Mouse (Mus musculus) layer of hippocampus, postnatal 36 days (tissue): ENCODE data around the gene Hdac4. TPM values are rescaled to one million over a fixed set of nuclear protein-coding genes. Genes with fewer than 3 reads are reported as not detected.
A peak's percentile ranks its signal among the peaks of the same experiment; 100 is the strongest.

Experiments used
- DNase-seq, 2 experiments: peaks; one replicate each; pipeline ENCODE4 v3.0.0; 2022
- total RNA-seq, 2 experiments: library from RNA; stranded (reverse); gene quantifications; 2 replicates each; pipeline ENCODE4 v1.2.3; 2021

The Hdac4 gene
- total RNA-seq, 2 experiments from 2014 or later, result 117 to 119 TPM

DNA sequence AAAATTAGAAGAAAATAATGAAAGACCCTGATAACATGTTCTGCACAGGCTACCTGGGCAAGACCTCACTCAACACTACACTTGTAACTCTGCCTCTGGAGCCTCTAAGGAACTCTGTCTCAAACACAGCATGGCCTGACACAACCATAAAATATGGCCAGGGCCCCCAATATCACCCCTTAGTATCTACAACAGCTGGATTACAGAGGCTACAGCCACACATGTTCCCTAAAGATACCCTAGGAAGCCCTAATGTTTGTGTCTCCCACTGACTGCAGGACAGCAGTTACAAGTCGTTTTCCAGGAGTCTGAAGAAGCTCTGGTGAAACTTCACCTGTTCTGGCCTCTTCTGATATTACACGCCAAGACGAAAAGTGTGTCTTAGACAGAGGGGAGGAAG lies 65.7 kb downstream of the Hdac4 start:
- no peak for DNase-seq

GRCm38 (mm10) chr1:92127785-92128184 lies 67.7 kb downstream of the Hdac4 start:
- DNase-seq, result no peak

DNA sequence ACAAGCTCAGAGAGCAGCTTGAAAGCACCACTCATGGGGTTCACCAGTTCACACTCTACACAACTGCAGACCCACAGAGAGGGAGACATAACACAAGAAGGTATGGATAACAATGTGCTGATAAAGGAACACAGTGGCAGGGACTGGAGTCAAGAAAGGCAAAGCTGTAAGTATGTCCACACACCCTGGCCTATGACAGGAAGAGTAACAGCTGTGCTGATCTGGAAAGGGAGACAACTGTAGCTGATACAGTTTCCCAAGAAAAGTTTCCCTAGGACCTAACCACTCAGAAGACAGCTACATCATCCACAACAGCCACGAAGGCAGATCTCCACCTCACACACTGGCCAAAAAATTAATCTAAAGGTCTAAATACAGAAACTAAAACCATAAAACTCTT lies 68.1 kb downstream of the Hdac4 start:
- DNase-seq, result no peak

- DNase-seq, result no peak
These were observed 70.8 kb downstream of the Hdac4 start for GRCm38 (mm10) chr1:92124497-92125201.

DNA sequence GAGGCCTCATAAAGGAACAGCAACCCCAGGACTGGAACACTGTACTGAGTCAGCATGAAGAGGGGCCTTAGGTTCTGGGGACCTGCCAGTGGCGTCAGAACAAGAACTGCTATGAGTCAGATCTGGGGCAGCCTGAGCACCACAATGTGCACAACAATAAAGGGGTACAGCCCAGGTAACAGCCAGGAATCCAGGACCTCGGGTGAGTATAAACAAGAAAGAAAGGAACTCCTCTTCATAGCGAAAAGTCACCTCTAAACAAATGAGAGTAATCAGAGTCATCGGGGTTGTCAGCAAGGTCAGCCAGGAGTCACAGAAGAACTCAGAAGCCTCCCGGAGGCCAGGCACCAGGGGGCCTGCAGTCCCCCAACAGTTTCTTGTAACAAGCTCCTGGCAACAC lies 76.2 kb downstream of the Hdac4 start:
- DNase-seq, result no peak

GRCm38 (mm10) chr1:92117597-92117996 lies 77.9 kb downstream of the Hdac4 start:
- no peak for DNase-seq

- no peak for DNase-seq
These were observed 79.3 kb downstream of the Hdac4 start for GRCm38 (mm10) chr1:92116169-92116568.

- DNase-seq, result no peak
These were observed 81.4 kb downstream of the Hdac4 start for GRCm38 (mm10) chr1:92114091-92114490.

DNA sequence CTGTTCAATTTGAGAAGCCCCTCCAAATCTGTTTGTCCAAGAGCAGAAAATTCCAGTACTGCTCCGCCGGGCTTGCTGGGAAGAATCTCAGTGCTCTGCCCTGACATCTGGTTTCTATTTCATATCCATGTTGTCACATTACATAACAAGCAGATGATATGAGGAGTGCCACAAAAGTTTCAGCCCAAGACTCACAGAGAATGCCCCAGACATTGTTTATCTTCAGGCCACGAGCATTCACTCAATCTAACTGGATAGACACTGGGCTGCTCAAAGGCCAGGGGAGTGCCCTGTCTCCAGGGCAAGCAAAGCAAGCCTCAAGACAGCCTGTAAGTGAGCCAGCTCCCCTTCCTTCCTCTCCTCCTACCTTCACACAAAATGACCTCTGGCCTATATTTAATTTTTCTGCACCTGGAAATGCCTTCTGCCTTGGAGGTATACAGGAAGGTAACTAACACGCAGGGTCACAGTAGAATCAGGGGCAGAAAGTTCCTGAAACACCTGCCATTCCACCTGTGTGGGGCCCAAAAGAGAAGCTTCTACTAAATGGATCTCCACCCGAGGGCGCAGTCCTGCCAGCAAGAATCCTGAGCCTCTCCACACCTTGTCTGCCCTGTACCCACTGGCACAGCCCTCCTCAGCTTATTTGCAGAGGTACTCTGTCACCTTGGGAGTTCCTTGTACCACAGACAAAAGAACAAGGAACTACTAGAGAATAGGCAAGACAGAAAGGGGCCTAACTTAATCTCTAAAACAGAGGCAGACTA lies 82.1 kb downstream of the Hdac4 start:
- DNase-seq, result peak in 1 of 2 experiments; percentile 4

DNA sequence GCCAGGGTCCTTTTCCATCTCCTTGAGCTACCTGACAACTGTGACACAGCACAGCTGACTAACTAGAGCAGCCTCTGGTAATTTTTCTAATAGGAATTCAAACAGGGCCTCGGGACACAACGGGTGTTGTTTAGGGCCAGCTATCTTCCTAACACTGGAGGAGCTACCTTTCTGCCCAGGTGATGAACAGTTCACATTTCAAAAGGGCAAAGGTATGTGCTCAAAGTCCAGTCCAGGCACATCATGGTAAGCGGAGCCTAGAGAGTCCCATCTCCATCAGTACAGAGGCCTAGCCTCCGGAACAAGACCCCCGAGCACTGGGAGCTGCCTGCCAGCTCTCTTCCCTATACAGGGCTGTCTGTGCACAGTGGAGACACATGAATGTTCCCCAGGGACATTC lies 82.9 kb downstream of the Hdac4 start:
- no peak for DNase-seq

GRCm38 (mm10) chr1:92111551-92111950 lies 83.9 kb downstream of the Hdac4 start:
- no peak for DNase-seq

GRCm38 (mm10) chr1:92111026-92111425 lies 84.5 kb downstream of the Hdac4 start:
- no peak for DNase-seq

DNA sequence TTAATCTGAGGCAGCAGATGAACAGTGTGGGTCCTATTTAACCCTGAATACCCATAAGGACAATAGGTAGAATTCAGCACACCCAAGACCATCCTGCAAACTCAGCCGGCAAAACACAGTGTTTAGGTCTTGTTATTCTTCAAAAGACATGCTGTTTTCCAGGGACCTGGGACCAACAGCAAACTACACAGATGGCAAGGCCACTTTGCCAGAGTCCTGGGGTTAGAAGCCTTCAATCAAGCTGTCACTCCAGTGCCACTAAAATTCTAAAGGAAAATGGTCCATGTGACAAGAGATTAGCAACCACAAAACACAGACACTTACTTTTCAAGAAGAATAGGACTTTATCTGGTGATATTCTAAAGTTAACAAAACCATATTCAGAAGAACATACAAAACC lies 86.3 kb downstream of the Hdac4 start:
- DNase-seq, result no peak

- DNase-seq, result no peak
These were observed 86.9 kb downstream of the Hdac4 start for GRCm38 (mm10) chr1:92108556-92108955.

- no peak for DNase-seq
These were observed 87.5 kb downstream of the Hdac4 start for GRCm38 (mm10) chr1:92107996-92108395.

DNA sequence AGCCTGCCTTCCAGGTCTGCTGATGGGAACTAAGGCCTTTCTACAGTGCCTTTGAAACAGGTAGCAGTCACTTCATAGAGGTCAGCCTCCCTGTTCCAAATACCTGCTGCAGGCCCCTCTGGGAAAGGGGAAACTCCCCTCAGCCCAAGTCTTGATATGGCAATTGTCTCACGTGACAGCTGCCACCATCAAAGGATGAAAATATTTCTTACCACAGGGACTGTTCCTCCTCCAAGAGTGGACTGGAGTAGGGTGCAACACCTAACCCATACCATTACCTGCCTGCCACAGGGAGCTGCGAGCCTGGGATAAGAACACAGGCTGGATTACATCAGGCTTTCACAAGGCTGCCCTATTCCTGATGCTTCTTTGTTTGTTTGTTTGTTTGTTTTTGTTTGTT lies 88.0 kb downstream of the Hdac4 start:
- no peak for DNase-seq

DNA sequence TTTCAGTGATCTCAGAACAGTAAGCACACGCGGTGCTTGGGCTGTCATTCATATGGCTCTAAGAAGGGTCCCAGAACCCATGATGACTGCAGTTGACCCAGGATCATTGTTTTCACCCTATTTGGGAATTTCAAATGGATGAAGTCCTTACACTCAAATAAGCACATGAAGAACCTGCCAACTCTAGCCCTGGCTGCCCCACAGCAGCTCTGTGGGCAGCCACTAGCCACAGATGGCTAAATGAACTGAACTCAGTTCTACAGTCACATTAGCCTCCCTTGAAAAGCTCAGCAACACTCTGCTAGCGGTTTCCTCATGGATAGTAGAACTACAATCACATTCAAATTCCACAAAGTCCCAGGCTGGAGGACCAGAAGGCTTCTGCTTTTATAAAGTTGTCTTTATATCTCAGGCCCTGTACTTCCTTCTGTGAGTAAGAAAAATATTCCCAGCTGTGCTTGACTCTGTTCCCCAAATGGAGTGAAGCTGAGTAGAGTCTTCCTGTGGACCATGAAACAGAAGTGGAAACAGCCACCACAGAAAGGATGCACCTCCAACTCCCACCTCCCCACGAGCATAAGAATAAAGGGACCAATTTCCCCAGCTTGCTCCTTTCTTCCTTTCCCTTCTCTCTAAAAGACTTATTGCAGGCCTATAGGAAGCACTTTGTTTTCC lies 88.9 kb downstream of the Hdac4 start:
- no peak for DNase-seq

DNA sequence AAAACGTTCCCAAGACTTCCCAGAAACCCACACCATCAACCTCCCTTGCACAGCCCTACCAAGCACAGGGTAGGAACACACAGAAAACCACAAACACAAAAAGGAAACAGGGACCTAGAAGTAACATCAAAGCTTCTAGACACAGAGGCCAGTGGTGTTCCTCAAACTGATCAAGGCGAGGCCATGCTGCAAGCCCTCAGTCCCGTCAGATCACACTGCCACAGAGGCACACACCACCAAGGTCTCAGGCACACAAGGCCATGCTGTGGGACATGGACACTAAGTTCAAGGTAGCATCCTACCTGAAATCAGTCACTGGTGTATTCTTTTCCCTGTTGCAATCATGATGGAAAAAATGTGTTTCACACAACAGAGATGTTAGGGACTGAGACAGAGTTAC lies 90.8 kb downstream of the Hdac4 start:
- DNase-seq, result no peak

GRCm38 (mm10) chr1:92103971-92104370 lies 91.5 kb downstream of the Hdac4 start:
- DNase-seq, result no peak

DNA sequence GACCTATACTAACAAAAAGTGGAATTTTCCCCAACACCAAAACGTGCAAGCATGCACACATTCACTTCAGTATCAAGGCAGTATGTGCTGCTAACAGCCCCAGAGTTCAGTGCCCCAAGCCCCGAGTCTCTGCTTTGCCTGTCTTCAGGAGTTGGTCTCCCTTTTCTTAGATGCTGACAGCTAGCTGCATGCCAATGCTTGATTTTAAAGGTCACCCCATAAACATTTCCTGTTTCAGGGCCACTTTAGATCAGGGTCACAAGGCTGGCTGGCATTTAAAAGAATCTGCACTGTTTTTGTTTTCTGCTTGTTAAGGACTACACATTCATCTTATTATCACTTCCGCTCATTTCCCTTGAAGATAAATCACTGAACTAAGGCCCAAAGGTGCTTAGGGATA lies 92.1 kb downstream of the Hdac4 start:
- no peak for DNase-seq

DNA sequence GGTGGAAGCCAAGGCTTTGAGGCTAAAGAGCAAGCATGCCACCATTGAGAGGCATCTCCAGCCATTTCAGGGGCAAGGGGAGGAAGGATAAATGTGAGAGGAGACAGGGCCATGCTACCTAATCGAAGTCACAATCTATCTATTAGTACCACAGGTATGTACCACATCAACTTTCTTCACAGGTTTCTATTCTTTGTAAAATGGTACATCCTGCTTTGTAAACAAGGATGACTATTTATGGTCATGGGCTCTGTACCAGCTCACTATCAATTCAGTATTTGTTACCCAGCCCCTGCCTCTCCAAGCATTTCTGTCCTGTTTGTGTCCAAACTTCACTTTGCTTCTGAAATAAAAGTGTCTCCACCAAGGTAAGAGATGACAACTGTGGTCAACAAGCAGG lies 92.7 kb downstream of the Hdac4 start:
- no peak for DNase-seq

- DNase-seq, result peak; percentile 44 to 53
These were observed 95.1 kb downstream of the Hdac4 start for GRCm38 (mm10) chr1:92100371-92100891.

DNA sequence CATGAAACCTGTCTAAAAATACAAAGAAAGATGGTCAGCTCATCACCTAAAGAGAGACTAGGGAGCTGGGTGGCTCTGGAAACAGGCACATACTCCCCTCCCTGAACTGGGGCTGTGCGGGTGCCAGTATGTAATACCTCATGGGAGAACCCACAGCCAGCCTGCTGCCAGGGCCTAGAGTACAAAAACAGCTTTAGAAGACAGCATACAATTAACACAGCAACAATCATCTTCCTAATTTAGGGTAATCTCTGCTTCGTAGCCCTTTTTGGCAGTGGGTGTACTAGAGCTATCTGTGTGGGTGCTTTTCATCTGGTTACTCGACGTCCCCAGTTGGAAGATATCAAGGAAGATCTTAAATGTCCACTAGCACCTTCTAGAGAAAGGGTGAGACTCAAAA lies 95.5 kb downstream of the Hdac4 start:
- peak; percentile 43 to 49 for DNase-seq
